Mouse (Mus musculus): Measurements from ENCODE around the gene Nckap5l.
A peak's percentile ranks its signal among the peaks of the same experiment; 100 is the strongest.

The Nckap5l gene

GRCm38 (mm10) chr15:99430394-99430793 lies 27.2 kb downstream of the Nckap5l start:
- DNase-seq: no peak

DNA sequence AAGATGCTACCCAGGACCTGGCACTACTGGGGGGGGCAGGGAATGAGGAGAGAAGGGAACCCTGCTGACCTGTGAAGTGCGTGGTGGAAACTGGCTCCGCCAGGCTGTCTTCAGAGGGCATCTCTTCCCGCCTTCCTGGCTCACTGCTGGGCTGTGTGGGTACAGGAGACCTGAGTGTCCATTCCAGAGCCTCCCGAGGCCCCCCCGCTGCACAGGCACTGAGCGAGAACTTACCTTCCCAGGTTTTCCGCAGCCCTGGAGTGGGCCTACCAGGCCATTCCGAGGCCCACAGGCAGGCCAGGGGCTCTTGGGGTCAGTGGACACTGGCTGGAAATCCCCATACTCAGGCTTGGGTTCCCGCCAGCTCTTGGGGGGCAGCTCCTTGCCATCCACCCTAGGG lies 33.7 kb downstream of the Nckap5l start:
- DNase-seq: peak in 1 of 2 experiments; percentile 24

DNA sequence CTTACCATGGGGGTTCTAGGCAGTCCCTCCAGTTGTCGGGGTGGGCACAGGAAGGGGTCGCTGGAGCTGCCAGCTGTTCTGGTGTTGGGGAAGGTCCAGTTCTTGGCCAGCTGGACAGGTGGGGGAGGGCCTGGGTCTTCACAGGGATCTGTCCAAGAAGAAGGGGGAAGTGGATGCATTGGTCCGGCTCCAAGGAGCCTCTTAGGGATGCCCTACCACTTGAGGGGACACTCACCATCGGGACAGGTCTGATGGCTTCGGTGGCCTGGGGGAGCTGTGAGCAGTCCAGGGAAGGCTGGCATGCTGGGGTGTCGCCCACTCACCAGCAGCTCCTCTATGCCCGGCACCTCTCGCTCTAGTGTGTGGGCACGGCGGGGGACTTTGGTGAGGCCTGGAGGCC lies 34.4 kb downstream of the Nckap5l start:
- peak in 1 of 2 experiments; percentile 12 for DNase-seq

- peak in 1 of 2 experiments; percentile 13 for DNase-seq
Measured at GRCm38 (mm10) chr15:99422551-99422950, 35.0 kb downstream of the Nckap5l start.

DNA sequence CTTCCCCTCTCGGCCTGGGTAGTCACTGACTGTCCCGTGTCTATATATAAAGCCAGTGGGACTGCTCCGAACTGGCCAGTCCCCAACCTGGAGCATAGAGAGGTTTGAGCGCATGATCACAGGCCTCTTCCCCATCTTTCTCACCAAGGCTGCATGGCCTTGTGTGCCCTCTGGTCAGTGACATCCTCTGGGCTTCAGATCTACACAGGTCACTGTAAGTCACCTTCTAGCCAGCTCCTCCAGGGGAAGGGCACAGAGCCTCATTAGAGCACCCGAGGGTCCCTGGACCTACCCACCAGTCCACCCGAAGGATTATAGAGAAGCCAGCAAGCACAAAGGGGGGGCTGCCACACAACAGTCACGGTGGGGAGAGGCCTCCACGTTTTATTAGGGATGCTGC lies 35.9 kb downstream of the Nckap5l start:
- DNase-seq: no peak

- DNase-seq: no peak
Measured at GRCm38 (mm10) chr15:99421152-99421551, 36.4 kb downstream of the Nckap5l start.

GRCm38 (mm10) chr15:99420521-99421014 lies 37.0 kb downstream of the Nckap5l start:
- peak; percentile 80 to 82 for DNase-seq

DNA sequence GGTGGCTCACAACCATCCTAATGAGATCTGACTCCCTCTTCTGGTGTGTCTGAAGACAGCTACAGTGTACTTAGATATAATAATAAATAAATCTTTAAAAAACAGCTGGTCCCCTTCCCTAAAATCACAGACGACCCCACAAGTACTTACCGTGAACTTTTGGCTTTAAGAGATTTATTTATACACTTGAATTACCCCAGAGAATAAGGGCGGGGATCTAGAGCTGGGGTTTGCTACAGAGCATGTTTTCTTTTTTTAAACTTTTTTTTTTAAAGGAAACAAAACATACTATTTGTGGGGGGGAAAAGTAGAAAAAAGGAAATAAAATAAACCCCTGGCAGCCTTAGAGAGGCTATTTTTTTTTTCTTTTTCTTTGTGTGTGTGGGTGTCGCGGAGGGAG lies 37.4 kb downstream of the Nckap5l start:
- no peak for DNase-seq

DNA sequence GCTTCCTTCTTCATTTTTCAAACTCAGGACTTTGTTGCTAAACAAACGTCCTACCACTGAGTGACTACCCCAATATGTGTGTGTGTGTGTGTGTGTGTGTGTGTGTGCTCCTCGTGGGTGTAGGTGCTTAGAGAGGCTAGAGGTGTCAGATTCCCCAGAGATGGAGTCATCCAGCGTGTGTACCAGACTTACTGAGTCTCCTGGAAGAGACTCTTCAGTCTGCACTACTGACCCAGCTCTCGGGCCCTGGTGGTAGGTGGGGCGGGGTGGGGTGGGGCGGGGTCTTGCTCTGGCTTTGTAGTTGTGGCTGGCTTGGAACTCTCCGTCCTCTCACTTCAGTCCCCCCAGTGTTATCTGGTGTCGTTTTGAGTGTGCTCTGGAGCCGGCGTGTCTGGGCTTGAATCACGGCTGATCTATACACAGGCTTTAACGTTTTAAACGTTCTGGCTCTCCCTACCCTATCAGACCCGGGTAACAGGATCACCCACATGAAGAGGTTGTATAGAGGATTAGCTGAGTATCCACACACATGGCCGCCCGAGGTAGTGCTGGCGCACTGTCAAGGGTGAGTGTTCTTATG lies 39.8 kb downstream of the Nckap5l start:
- DNase-seq: no peak

DNA sequence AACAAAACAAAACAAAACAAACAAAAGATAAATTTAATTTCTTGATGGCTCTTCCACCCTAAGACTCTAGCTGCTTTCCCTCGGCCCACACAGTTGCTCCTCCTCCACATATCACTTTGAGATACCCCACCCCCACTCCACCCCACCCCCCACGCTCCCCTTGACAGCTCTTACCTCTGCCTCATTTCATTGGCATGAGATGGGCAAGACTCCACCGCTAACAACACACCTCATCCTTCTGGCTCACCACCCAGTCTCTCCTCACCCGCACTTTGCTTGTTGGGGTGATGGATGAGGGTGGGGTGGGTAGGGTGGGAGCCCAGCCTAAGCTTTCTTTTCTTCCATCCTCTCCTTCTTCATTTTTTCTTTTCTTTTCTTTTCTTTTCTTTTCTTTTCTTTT lies 40.6 kb downstream of the Nckap5l start:
- no peak for DNase-seq

- peak; percentile 94 to 97 for DNase-seq
Measured at GRCm38 (mm10) chr15:99416348-99416882, 41.1 kb downstream of the Nckap5l start.

DNA sequence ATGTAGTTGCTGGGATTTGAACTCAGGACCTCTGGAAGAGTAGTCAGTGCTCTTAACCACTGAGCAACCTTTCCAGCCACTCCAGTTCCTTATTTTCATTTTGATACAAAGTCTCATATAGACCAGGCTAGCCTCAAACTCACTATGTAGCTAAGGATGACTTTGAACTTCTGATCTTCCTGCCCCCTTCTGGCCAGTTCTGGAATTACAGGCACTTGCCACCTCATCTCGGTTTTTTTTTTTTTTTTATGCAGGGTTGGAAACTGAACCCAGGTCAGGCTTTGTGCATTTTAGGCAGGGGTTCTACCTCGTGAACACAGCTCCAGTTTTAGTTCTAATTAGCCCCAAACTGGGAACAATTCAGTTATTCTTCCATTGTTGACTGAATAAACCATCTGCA lies 41.8 kb downstream of the Nckap5l start:
- peak; percentile 78 to 88 for DNase-seq

GRCm38 (mm10) chr15:99411747-99412146 lies 45.8 kb downstream of the Nckap5l start:
- DNase-seq: no peak

DNA sequence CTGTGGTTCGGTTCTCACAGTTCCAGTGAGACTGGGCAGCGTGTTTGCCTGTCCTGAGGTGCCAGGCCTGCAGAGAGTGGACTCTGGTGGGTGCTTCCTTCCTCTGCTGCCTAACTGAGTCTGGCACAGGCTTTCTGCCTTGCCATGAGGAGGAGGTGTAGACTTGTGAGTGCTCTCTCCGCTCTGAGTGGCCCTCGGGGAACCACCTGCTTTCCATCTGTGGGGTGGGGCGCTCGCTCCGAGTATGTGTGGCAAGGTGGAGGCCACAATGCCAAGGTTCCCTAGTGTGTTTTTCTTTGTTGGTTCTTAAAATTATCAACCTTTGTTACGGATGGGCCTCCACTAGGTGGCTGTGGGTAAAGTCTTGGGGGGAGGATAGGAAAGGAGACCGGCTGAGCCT lies 48.7 kb downstream of the Nckap5l start:
- no peak for DNase-seq

GRCm38 (mm10) chr15:99406986-99407570 lies 50.5 kb downstream of the Nckap5l start:
- DNase-seq: no peak

GRCm38 (mm10) chr15:99405150-99405549 lies 52.4 kb downstream of the Nckap5l start:
- peak in 1 of 2 experiments; percentile 25 for DNase-seq

- no peak for DNase-seq
Measured at GRCm38 (mm10) chr15:99403159-99403889, 54.2 kb downstream of the Nckap5l start.

GRCm38 (mm10) chr15:99400602-99401001 lies 56.9 kb downstream of the Nckap5l start:
- DNase-seq: no peak

- no peak for DNase-seq
Measured at GRCm38 (mm10) chr15:99399503-99400245, 57.9 kb downstream of the Nckap5l start.

DNA sequence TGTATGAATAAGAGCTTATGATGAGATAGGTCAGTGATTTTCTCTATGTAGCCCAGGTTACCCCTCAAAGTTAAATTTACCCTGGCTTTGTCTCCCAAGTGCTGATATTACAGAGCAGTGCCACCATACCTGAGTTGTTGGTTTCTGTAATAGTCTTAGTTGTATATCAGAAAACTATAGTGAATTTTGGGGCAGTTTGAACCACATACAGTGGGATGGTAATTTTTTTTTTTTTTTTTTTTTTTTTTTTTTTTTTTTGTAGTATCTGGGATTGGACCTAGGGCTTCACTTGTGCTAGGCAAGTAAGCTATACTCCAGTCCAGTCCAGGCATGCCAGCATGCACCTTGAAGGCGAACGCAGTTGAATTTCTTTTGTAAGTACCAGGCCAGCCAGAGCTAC lies 59.9 kb downstream of the Nckap5l start:
- DNase-seq: no peak

DNA sequence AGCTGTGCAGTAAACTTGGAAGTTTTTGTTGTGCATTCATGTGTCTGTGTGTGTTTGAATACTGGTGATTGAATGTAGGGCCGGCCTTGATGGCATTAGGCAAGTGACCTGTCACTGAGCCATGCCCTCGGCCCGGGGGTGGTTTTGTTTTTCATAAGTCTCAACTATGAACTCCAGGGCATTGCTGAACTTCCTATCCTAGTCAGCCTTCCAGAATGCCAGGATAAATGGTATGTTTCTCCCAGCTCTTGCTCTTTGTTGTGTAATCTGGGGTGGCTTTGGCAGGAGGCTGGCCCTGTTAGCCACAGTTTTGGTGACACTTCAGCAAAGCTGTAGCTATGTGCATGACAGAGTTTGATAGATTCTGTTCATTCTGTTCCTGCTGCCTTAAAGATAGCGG lies 60.7 kb downstream of the Nckap5l start:
- DNase-seq: no peak

- DNase-seq: no peak
Measured at GRCm38 (mm10) chr15:99396462-99396861, 61.1 kb downstream of the Nckap5l start.

Data from cerebellum, postnatal 10 days (tissue).